Mouse (Mus musculus): Measurements from ENCODE around the gene Gnptg.
A peak's percentile ranks its signal among the peaks of the same experiment; 100 is the strongest.

Gnptg gene

DNA sequence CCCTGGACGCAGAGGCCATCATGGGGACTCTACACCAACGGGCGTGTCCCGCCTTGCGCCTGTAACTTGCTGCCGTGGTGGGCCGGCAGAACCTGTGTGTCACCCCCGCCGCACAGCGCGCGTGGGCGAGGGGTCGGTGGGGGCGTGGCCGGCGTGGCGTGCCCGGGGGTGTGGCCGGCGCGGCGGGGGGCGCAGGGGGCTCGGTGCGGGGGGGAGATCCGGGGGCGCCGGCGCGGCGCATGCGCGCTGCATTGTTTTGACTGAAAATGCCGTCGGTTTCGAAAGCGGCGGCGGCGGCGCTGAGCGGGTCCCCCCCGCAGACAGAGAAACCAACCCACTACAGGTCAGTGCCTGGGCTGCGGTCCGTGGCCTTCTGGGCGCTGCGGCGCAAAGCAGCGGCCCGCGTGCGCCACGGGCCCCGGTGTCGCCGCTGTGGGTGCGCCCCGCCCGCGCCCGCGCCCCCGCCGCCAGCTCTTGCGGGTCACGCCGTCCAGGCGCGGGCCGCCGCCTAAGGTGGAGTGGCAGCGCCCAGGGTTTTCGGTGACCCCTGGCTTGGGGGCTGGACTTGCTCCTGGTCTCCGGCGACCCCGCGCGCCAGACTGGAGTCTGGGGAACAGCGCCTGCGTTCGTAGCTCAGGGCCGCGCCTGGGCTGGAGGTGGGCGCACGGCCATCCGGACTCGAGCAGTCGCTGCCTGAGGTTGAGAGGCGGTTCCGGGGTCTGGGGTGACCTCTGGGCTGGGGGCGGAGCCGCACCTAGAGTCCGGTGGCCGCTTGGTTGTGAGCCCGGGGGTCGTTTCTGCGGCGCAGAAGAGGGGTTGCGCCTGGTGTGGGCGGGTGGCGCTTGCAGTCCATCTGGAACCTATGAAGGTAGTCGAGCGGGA, 51.5 kb downstream of the Gnptg start, which contains the start of gene Unkl:
Gene Unkl, plus strand, starts transcription at position 248 of the 882 bp plus-strand sequence.
- peak; percentile 75 for DNase-seq

GRCm38 (mm10) chr17:25187784-25188149, 52.2 kb downstream of the Gnptg start:
- DNase-seq: no peak

DNA sequence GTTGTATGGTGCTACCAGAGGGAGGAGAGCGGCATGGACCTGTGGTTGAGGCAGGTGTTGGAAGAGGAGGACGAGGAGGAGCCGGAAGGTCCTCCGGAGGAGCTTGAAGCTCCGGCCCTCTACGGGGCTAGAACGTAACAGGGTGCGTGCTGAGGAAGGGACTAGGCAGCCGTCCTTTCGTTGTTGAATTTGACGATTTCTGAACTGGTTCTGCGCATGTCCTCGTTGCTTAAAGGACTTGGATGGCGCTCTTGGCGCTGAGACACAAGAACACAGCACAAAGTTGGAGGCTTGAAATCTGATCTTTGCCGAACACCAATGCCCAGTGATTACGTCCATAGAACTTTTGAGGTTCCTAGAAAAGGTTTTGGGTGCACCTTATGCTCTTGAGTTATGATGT, 55.0 kb downstream of the Gnptg start:
- DNase-seq: no peak

DNA sequence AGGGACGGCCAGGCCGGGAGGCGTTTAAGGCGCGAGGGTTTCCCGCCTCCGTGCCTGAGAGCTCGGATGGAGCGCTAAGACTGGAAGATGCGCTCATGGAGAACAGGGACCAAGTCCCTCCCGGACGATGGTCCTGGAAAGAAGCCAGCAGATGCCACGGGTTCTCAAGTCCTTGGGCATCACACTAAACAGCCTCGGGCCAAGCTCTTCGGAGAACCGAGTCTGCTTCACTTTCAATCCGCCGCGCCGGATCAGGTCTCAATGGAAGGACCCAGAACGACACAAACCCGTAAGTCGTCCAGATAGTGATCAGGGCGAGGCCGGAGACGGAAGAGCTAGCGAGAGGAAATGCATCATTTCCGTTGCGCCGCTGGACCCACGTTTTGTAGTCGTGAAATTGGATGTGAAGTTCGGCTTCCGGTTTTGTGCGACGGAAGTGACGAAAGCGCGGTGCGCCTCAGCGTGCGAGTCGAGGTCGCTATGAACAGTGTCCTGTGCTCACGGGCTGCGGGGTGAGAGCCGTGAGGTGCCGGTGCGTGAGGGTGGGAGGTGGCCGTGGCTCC, 55.7 kb downstream of the Gnptg start, which contains the start of gene BC003965:
Gene BC003965, plus strand, starts transcription at position 426 of the 563 bp plus-strand sequence.
- peak; percentile 94 for DNase-seq
